Mouse (Mus musculus) megakaryocyte progenitor cell, adult 5-6 weeks (primary cell): ENCODE measurements around the gene Fam222a. TPM values are rescaled to one million over a fixed set of nuclear protein-coding genes. Genes with fewer than 3 reads are reported as not detected.

Source experiments
- ATAC-seq: replicated peaks from 2 replicates; pipeline ENCODE4 v1.8.0; 2016; ENCODE audit warnings: mild to moderate bottlenecking, moderate TSS enrichment, inconsistent platforms; ENCODE audit not compliant: poor library complexity
- total RNA-seq, 2 experiments: library from RNA; stranded (forward) in 1 of 2; stranded (reverse) in 1 of 2; fragments of 157-497, 149-512 nt in 1 of 2; fragments of 200-1000 nt in 1 of 2; gene quantifications; 2 replicates each; pipeline versions ENCODE4 v1.2.3 to v1.2.4; 2015 to 2017

The Fam222a gene
- total RNA-seq (2015): 0.47 and 0.88 TPM in 2 replicates
- 0.04 TPM in 1 of 2 replicates, not detected in the other for total RNA-seq (2017)

- peak; percentile 35 for ATAC-seq
Observed at GRCm38 (mm10) chr5:114567565-114568197, at the start of gene Fam222a. TSS of gene Fam222a (plus strand) at chr5:114568016.

GRCm38 (mm10) chr5:114528355-114528754, 39.5 kb upstream of the Fam222a start:
- ATAC-seq: no peak

- no peak for ATAC-seq
Observed at GRCm38 (mm10) chr5:114530337-114530736, 37.5 kb upstream of the Fam222a start.

GRCm38 (mm10) chr5:114532055-114532454, 35.8 kb upstream of the Fam222a start:
- no peak for ATAC-seq

- no peak for ATAC-seq
Observed at GRCm38 (mm10) chr5:114537308-114538020, 30.4 kb upstream of the Fam222a start.

- ATAC-seq: no peak
Observed at GRCm38 (mm10) chr5:114538021-114538405, 29.8 kb upstream of the Fam222a start.

- ATAC-seq: no peak
Observed at GRCm38 (mm10) chr5:114538752-114539151, 29.1 kb upstream of the Fam222a start.

GRCm38 (mm10) chr5:114539766-114540165, 28.1 kb upstream of the Fam222a start:
- no peak for ATAC-seq

GRCm38 (mm10) chr5:114541656-114542445, 26.0 kb upstream of the Fam222a start:
- no peak for ATAC-seq

GRCm38 (mm10) chr5:114543656-114544055, 24.2 kb upstream of the Fam222a start:
- no peak for ATAC-seq

GRCm38 (mm10) chr5:114544205-114544604, 23.6 kb upstream of the Fam222a start:
- ATAC-seq: no peak

- no peak for ATAC-seq
Observed at GRCm38 (mm10) chr5:114545076-114545475, 22.7 kb upstream of the Fam222a start.

GRCm38 (mm10) chr5:114548976-114549375, 18.8 kb upstream of the Fam222a start:
- ATAC-seq: no peak

GRCm38 (mm10) chr5:114549770-114550169, 18.0 kb upstream of the Fam222a start:
- ATAC-seq: no peak

- no peak for ATAC-seq
Observed at GRCm38 (mm10) chr5:114550431-114550830, 17.4 kb upstream of the Fam222a start.

GRCm38 (mm10) chr5:114550886-114551492, 16.8 kb upstream of the Fam222a start:
- ATAC-seq: no peak

GRCm38 (mm10) chr5:114552507-114553208, 15.2 kb upstream of the Fam222a start:
- ATAC-seq: no peak

- no peak for ATAC-seq
Observed at GRCm38 (mm10) chr5:114553706-114554105, 14.1 kb upstream of the Fam222a start.

- ATAC-seq: no peak
Observed at GRCm38 (mm10) chr5:114555424-114555823, 12.4 kb upstream of the Fam222a start.

- ATAC-seq: 0 out of 2 replicates have a peak, but pooled peaks have one; percentile 11
Observed at GRCm38 (mm10) chr5:114556109-114556508, 11.7 kb upstream of the Fam222a start.
